Mouse (Mus musculus) left cerebral cortex, postnatal 4 days (tissue): ENCODE data around the gene Bloc1s4. TPM values are rescaled to one million over a fixed set of nuclear protein-coding genes. Genes with fewer than 3 reads are reported as not detected.

Experiments used
- DNase-seq: peaks from one replicate; pipeline ENCODE4 v3.0.0-alpha.2; 2022
- intact Hi-C: fragments of 180-260 bp; cut with DNase I; formaldehyde crosslinking; loops from one replicate; pipeline ENCODE4 v1.15.1; 2025
- total RNA-seq, 2 experiments: library from RNA; stranded (reverse); gene quantifications; 2 replicates each; pipeline ENCODE4 v1.2.3; 2021

Bloc1s4 gene
- total RNA-seq, 2 experiments from 2014 or later: 15.2 to 17.5 TPM

DNA sequence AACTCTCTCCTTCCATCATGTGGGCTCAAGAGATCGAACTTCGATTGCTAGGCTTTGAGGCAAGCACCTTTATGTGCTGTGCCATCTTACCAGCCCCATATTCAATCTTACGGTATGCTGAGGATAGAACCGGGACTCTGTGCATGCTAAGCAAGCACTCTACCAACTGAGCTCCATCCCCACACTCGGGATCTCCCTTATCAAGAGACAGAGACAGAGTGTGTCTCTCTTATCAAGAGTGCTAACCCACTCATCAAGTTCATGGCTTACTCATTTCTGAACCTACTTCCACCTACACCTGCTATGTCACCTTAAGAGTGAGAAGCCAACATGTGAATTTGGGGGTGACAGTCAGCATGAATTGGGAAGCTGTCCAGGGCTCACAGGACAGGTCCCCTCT lies 28.2 kb downstream of the Bloc1s4 start:
- intact Hi-C loops: no loop called here

DNA sequence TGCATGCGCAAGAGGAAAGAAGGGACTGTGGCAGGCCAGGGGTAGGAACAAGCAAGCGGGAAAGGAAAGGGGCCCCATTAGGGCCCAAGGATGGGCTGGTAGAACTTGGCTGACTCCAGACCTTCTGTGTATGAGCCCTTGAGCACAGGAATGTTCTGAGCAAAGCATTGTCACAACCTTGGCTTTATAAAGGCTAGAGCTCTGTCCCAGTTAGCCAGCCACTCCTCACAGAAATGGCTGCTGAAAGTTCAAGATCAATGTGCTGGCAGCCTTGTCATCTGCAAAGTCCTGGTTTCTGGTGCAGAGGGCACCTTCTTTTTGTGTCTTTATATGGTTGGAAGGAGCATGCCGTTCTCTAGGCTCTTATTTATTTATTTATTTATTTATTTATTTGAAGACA lies 28.8 kb downstream of the Bloc1s4 start:
- intact Hi-C loops: no loop called here
- no peak for DNase-seq

More for the DNA sequence above, 28.2 kb downstream of the Bloc1s4 start:
- DNase-seq: no peak

GRCm38 (mm10) chr5:36719135-36719534 lies 29.3 kb downstream of the Bloc1s4 start:
- intact Hi-C loops: no loop called here
- DNase-seq: no peak

GRCm38 (mm10) chr5:36717889-36718288 lies 30.6 kb downstream of the Bloc1s4 start:
- intact Hi-C loops: no loop called here
- no peak for DNase-seq

- intact Hi-C loops: no loop called here
- DNase-seq: no peak
Measured at GRCm38 (mm10) chr5:36716816-36717215, 31.6 kb downstream of the Bloc1s4 start.

DNA sequence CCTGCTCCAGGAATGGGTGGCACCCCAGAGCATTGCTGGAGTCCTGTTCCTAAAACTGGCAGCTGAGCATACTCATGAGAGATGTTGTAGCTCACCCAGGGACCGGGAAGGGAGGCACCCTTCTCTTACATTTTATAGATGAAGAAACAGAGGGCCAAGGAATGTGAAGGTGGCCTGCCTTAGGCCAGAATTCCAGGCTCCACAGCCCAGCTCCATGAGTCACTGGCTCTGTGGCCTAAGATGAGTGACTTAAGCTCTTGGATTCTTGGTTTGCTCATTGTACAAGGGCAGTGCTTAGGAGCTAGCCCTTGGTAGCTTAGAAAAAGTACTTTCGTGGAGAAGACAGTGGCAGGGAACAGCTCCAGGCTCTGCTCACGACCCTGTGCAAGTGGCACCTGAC lies 33.6 kb downstream of the Bloc1s4 start:
- no peak for DNase-seq
- intact Hi-C loops: no loop called here

- intact Hi-C loops: no loop called here
- DNase-seq: no peak
Measured at GRCm38 (mm10) chr5:36713693-36714092, 34.8 kb downstream of the Bloc1s4 start.

DNA sequence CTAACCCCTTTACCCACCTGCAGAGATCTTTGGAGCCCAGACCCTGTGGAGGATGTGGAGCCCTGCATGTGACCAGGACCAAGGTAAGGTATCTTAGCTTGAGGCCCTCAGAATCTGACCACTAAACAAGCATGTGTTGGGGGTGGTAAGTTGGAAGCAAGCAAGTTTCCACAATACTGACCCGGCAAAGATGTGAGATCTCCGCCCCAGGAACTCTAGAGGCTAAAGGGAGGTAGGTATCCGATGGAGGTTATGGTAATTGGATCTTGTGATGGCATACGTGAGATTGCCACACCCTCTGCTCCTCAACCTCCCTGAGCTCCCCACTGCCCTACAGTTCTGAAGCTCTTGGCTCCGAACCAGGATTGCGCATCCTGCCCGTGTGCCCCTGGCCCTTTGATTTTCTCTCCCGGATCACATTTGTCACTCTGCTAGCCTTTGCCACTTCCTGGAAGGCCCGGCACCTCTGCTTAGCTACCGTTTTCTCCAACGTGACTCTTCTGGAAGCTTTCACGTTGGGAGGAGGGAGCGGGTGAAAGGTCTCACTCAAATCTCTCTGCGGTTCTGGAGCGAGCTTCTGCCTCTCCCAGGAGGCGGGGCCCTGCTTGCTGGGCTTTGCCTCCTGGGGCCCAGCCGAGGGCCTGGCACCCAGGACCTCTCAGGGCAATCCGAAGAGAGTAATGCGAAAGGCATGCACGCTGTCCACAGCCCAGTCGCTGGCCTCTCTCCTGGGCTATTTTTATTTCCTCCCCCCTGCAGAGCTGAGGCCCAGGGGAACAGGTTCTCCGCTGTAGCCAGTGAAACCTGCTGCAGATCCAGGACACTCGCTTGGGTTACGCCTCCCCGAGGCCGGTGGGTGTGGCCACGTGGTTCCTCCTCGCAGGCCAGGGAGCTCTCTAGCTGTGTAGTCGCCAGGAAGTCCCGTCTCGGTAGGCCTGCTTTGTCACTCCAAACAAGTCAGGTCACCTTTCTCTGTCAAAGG lies 35.6 kb downstream of the Bloc1s4 start:
- no peak for DNase-seq
- intact Hi-C loops: no loop called here

DNA sequence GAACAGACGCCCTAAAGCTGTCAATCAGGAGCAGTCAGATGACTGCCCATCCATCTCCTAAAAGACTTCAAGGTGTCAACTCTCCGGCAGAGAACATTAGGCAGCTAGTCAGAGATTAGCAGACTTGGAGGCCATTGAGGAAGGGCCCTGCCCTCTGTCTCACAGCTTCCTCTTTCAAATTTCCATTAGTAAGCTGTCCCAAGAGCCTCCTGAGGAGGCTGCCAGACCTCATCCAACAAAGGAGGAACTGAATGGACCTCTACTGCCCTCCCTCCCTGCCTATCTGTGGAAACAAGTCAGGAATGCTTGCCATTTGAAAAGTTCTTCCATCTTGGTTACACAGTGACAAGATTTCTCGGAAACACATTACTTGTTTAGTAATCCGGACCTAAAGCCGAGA lies 36.6 kb downstream of the Bloc1s4 start:
- no peak for DNase-seq
- intact Hi-C loops: no loop called here

- no peak for DNase-seq
- intact Hi-C loops: no loop called here
Measured at GRCm38 (mm10) chr5:36705792-36706191, 42.7 kb downstream of the Bloc1s4 start.

GRCm38 (mm10) chr5:36705390-36705789 lies 43.1 kb downstream of the Bloc1s4 start:
- intact Hi-C loops: no loop called here
- DNase-seq: peak; percentile 24

GRCm38 (mm10) chr5:36704684-36705083 lies 43.8 kb downstream of the Bloc1s4 start:
- intact Hi-C loops: no loop called here
- DNase-seq: no peak

GRCm38 (mm10) chr5:36700939-36701620 lies 47.4 kb downstream of the Bloc1s4 start:
- no peak for DNase-seq
- intact Hi-C loops: no loop called here

DNA sequence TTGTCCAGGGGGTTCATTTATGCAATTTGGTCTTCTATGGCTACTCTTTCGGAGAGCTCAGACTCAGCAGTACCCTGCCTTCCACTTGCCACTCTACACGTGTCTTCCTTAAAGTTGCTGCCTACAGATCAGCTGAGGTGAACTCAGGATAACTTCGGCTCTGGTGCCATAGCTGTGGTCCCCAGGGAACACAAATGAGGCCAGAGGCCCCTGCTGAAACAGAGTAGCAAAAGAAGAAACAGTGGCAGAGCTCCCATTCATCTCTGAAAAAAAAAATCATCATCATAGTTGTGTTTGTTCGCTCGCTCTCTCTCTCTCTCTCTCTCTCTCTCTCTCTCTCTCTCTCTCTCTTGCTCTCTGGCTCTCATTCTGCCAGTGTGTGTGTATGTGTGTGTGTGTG lies 49.8 kb downstream of the Bloc1s4 start:
- intact Hi-C loops: no loop called here
- DNase-seq: no peak

DNA sequence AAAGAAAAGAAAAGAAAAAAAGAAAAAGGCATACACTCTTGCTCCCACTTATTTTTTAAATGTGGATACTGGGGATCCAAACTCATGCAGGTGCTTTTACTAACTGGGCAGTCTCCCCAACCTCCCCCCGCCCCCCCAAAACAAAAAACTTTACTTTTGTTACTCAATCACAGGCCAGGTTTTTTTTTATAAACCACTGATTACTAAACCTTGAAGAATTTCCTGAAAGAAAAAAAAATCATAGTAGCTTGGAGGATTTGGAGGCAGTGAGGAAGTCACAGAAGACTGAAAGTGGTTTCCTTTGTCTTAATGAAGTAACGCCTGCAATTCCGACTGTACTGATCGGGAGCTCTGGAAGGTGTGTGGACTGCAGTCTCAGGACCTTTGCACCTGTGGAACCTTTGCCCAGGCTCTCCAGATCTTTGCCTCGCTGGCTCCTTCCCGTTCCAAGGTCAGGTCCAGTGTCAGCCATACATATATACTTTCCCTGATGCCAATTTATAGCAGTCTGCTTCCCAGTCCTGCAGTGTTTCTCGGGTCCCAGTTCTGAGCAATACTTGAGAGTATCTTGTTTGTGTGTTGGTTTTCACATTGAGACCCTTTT lies 50.3 kb downstream of the Bloc1s4 start:
- intact Hi-C loops: no loop called here
- no peak for DNase-seq

Other genes with a start within 250 kb of the Bloc1s4 start
- 100 to 1,000 TPM; 133 to 136 TPM for gene Tbc1d14, start 155.4 kb downstream of the Bloc1s4 start, total RNA-seq
- 10 to 100 TPM; 82.6 to 89.0 TPM for gene D5Ertd579e, start 52.6 kb downstream of the Bloc1s4 start, total RNA-seq
- gene Mrfap1, start 48.1 kb upstream of the Bloc1s4 start, total RNA-seq: 100 to 1,000 TPM; 358 TPM
- gene Man2b2, start 82.0 kb upstream of the Bloc1s4 start, total RNA-seq: 10 to 100 TPM; 13.3 to 13.6 TPM
- gene Ppp2r2c, start 119.9 kb upstream of the Bloc1s4 start, total RNA-seq: 100 to 1,000 TPM; 271 to 272 TPM
- 10 to 100 TPM; 16.3 to 25.7 TPM for gene Wfs1, start 240.6 kb upstream of the Bloc1s4 start, total RNA-seq